Mouse (Mus musculus): Measurements from ENCODE around the gene S100a2.

S100a2 gene

DNA sequence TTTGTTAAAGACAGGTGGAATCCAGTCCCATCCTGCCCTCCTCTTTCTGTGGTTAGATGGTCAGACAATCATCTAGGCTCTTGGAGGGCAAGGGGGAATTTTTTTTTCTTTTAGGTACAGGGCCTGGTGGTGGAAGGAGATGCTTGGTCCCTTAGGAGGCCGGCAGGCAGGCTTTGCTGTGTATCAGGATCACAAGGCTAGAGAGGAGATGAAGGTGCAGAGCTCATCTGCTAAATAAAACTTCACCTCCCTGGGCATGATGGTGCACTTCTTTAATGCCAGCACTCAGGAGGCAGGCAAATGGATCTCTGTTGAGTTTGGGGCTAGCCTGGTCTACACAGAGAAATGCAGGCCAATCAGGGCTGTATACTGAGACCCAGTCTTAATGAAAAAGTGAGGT lies 25.9 kb downstream of the S100a2 start:
- no peak for DNase-seq (ENCODE audit: low read depth)

DNA sequence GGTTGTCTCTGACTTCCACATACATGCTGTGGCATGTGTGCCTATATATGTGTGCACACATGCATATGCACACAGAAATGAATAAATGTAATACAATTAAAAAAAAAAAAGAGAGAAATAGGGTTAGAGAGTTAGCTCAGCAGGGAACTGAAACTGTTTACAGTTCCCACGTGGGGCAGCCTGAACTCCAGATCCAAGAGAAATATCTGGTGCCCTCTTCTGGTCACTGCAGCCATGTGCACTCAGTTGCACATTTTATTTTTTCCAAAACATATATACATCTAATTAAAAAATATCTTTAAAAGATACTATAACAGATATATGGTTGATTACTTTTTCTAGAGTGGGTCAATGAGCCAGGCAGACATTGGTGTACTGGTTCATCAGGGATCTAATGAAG lies 27.5 kb downstream of the S100a2 start:
- DNase-seq (ENCODE audit: low read depth), result no peak

DNA sequence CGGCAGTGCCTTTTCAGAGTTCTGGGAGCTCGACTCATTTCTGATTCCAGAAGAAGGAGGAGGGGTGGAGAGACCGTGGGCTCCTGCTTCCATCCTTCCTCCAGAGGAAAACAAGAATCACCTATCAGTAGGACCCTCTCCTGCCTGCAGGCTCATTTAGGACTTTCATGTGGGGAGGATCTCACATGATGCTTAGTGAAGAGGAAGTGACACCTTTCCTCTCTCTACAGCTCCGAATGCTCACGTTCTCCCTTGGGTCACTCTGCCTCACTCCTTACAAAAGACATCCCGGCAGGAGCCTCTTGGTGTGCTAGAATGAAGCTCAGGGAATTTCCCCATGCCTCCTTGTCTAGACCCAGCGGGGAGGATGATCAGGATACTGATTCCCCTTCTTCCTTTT lies 31.5 kb downstream of the S100a2 start:
- DNase-seq (ENCODE audit: low read depth), result no peak

- peak; percentile 67 for DNase-seq (ENCODE audit: low read depth)
These were observed 33.5 kb downstream of the S100a2 start for GRCm38 (mm10) chr3:90623435-90624071.

DNA sequence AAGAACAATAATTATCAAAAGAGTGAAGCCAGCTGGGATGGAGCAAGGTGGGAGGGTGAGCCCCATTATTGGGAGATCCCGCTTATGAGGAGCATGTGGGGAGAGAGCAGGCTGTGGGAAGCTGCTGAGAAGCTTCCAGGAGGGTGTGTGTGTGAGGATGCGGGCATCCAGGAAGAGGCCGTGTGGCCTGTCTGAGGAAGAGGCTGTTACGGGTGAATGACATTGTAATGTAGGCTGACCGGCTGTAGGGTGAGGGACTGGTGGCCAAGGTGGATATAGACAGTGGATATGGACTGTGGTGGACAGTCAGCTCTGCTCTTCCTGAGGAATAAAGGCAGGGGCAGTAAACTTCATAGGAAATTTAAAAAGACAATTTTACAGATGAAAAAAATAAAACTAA lies 35.4 kb downstream of the S100a2 start:
- no peak for DNase-seq (ENCODE audit: low read depth)

DNA sequence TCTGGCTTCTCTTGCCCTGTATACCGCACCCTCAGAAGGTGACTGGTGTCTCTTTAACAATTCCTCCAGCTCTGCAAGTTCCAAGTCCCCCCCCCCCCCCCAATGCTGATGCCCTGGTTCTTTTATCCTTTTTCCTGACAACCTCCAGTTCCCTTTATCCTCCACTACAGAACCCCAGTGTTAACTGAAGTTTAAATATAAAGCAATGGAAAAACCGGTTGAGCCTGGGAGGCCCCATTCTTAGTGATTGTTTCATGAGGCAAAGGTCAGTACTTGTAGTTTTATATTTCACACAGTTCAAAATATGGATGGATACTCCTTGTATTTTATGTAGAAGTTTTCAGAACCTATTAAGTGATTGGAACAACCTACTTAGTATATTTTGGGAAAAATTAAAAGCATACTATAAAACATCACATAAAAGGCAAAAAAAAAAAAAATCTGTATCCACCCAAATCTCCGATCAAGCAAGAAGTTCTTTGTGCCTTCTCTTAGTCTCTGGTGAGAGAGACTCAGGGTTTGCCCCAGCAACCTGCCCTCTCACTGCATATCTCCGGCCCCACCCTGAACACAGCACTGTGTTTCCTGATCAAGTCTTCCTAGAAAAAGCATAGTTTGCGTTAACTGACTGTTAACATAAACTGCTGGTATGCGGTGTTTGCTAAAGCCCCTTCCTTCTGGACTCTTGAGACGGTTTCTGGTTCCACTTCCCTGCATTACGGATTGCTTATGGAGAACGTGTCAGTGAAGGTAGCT lies 36.4 kb downstream of the S100a2 start:
- no peak for DNase-seq (ENCODE audit: low read depth)

DNA sequence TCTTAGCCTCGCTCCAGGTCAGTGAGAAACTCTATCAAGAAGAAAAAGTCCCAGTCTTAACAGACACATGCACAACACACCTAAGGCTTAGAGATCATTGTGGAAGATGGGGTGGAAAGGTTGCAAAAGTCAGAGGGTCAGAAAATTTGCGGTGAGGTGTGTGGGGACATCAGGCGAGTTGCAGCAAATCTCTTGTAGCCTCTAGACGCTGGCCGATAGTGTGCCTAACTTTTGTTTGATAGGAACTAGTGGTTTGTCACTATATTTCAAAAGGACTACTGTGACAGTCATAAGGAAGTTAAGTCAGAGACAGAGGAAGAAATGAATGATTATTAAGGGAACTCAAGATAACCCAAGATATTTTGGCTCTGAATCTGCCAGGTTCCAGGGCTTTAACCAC lies 37.3 kb downstream of the S100a2 start:
- no peak for DNase-seq (ENCODE audit: low read depth)

DNA sequence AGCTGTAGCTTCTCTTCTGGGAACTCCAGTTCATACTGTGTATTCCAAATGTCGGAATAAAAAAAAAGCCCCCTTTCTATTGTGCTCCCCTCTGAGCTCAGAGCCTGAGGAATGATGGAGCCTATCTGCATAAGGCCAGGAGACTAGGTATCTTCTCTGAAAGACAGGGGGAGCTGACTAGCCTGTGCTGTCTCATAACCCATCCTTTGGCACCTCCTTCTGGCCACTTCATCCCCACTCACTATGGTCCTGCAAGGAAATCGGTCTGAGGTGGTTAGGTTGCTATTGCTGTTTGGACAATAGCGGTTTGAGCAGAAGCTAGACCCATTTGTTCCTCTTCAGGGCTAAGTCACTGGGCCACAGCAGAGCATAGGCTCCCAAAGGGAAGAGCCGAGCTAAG lies 37.8 kb downstream of the S100a2 start:
- no peak for DNase-seq (ENCODE audit: low read depth)

DNA sequence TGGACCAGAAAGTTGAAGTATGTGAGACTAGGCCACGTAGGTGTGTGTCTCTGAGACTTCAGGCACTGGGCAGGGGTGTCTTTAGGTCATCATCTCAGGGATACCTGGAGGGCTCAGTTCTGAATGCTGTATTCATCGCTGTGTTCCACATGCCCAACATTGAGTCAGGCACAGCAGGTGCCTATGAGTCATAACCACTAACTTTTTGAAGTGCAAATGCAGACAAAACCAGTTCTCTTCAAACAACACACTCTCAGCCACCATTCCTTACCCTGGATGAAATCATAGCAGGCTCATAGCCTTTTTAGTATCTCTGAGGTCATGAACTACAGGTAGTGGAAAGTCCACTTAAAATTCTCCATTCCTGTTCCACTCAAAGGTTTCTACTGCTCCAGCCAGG lies 39.3 kb downstream of the S100a2 start:
- DNase-seq (ENCODE audit: low read depth), result no peak

DNA sequence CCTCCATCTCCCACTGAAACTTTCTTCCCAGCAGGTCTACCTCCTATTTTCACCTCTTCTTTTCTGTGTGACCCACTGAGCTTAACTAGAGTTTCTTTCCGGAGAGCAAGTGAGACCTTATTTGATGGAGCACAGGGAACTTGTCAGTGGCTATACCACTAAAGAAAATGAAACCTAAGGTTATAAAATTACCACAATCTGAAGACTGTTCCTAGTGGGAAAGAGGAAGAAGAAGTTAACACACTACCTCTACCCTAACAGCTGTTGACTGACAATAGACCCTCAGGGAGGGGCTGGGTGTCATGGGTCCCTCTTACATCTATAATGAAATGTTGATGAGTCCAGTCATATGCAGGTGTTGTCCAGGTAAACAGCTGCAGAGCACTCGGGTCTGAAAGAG lies 41.9 kb downstream of the S100a2 start:
- DNase-seq (ENCODE audit: low read depth), result no peak

- DNase-seq (ENCODE audit: low read depth), result no peak
These were observed 48.6 kb downstream of the S100a2 start for GRCm38 (mm10) chr3:90638511-90639275.

DNA sequence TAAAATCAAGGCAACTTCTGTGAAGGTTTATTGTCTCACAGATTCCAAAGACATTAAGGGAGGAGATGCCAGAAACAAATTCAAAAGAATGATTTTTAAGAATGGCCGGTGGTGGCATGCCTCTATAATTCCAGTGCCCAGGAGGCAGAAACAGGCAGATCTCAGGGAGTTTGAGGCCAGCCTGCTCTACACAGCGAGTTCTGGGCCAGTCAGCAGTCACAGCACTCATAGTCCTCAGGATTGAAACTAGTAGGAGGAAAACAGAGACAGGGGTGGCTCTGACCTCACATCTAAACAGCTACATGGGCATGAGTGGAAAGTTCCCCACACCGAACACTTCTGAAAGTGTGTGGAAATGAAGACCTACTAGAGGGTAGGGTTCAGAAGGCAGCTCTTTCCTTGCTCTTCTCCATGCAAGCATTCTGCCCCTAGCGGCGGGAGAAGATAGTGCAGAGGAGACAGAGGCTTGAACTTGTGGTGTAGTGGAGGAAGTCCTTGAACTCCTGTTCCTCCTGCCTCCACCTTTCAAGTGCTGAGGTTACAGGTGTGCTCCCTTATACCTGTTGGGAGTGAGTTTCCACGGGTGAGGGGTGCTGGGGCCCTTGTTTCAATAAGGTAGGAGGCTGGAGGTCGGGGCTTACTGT lies 49.6 kb downstream of the S100a2 start:
- peak; percentile 73 for DNase-seq (ENCODE audit: low read depth)

DNA sequence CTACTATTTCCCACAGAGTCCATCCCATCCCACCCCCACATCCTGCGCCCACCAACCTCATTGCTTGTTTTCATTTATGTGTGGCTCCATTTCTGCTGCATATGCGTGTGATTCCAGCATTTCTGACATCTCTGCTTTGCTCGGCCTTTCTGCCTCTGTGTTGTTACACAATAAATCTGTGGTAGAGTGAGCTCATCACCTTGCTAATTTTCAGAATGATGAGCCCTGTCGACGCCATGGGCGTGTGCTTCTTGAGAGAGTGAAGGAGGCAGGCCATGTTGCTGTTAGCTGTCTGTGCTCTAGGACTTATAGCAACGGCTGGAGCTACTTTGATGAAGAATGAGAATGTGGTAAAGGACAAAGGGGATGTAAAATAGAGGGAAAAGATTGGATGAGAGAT lies 50.9 kb downstream of the S100a2 start:
- DNase-seq (ENCODE audit: low read depth), result no peak
